Mouse (Mus musculus) yolk sac, embryonic 10.5 days (tissue): ENCODE measurements around the gene Tns1.

Source experiments
- DNase-seq: peaks from one replicate; pipeline ENCODE4 v3.0.0-alpha.2; 2017; ENCODE audit warnings: low spot score

Tns1 gene

DNA sequence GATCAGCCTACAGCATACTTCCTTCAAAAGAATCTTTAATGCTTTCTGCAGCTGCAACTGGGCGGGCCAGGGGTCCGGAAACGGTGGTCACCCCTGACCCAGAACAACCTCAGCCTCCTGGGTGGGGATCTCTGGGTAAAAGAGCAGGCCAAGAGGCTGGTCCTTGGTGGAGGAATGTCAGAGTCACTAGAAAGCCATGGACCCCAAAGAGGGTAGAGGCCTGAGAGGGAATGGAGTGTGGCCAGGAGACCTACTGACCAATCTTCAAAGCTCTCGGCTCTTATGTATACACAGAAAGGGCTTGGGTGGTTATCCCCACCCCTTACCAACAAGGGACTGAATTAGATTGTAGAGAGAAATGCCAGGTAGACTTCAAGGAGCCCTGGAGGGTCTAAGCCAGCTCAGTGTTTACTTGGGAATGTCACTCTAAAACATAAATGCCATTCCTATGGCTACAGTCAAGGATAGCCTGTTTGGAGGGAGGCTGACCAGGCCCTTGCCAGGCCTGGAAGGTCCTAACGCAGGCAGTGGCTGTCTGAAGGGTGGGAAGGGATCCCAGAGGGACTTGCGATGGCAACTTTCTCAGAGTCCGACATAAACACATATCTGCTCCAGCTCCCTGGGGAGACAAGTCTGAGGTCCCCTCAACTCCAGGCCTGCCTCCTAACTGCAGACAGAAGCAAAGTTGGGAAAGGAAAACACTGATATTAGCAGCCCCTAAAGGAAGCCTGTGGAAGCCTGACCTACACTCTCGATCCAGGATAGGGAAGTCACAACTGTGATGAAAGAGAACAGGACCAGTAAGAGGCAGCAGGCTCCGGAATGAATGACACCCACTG lies 92.3 kb downstream of the Tns1 start:
- DNase-seq, result no peak

DNA sequence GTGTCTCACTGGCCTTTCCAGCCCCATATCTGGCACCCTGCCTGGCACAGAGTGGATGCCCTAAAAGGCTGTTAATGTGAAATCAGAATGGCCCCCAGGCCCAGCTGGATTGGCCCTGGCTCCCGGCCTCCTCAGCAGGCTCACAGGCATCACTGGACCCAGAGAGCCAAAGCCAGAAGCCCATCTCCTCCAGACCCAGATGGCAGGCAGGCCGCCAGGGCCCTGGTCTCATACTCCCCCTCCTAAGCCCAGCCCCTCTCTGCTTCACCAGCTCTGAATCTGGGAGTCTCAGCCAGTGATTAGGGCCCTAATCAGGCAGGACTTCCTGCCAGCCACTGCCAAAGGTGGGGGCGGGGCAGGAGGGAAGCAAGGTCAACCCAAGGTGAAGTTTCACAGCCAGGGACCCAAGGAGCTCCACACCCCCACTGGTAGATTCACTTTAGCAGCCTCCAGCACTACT lies 93.3 kb downstream of the Tns1 start:
- DNase-seq, result peak; percentile 70

DNA sequence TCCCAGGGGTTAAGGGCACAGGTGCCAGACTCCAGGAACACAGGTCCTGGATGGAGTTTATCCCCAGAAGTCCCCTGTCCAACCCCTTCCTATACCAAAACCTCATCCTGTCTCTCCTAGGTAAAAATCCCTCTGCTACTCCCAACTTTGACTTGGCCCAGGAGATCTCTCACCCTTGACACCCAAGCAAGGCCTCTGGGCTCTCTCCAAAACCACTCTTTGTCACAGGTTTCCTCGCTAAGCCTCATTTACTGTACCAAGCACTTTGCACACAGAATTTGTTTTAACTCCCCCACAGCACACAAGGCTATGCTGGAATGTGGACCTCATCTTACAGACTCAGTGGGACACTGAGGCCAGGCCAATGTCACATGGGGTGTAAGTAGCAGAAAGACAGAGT lies 94.0 kb downstream of the Tns1 start:
- no peak for DNase-seq

DNA sequence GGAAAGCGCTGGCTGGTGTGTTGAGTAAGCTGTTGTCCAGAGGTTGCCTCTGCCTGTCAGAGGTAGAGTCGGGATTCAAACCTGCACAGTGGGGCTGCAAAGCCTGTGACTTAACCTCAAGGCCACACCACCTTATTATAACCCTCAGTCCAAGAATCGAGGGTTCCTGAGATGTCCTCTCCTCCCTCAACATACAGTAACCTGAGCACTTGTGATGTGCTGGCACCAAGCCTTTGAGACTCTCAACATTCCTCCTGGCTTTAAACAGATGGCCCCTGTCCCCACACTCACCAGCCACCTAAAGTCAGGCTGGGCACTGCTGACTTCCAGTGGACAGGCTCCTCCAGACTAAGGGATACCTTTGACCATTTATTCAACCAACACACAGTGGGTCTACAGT lies 94.6 kb downstream of the Tns1 start:
- DNase-seq, result no peak

DNA sequence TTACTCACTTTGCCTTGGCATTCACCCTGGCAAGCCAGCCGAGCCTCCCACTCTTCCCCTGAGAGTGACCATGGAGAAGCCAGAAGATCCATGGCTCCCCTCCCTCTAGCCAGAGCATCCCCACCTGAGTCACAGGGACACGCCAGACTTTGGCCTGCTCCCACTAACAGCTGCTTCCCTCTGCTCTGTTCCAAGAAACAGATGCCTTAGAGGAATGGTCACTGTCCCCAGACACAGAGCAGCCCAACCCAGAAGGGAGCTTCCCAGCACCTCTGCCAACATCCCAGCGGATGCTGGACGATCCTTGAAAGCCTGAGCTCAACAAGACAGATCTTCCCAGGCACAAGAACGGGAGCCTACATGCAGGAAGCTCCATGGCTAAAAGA lies 95.4 kb downstream of the Tns1 start:
- DNase-seq, result no peak

DNA sequence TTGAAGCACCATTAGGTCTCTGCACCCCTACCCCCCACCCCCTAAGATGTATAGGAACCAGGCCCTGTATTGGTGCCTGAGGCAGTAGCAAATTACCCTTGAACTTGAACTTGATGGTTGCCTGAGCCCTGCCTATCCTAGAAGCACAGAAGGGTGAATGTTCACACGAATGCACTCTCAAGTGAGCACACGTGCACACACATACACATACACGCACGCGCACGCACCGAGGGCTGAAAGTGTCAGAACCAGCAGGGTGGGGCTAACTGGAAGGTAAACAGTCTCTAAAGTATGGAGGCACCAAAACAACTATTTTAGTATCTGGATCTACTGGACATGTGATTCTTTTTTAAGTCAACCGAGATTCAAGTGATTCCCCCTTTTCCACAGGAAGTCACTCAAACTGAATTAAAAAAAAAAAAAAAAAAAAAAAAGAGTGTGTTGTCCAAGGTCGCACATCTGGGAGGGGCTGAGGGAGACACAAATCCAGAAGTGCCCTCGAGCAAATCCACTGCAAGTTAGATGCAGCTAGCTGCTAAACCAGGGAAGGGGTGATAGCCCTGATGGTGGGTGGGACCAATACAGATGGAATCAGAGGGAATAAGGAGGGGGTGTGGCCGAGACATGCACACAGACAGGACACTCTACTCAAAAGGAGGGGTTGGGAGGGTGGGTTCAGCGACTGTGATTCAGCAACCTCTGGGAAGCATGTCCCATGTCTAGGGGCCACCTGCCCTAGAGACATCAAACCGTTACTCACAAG lies 96.0 kb downstream of the Tns1 start:
- no peak for DNase-seq

DNA sequence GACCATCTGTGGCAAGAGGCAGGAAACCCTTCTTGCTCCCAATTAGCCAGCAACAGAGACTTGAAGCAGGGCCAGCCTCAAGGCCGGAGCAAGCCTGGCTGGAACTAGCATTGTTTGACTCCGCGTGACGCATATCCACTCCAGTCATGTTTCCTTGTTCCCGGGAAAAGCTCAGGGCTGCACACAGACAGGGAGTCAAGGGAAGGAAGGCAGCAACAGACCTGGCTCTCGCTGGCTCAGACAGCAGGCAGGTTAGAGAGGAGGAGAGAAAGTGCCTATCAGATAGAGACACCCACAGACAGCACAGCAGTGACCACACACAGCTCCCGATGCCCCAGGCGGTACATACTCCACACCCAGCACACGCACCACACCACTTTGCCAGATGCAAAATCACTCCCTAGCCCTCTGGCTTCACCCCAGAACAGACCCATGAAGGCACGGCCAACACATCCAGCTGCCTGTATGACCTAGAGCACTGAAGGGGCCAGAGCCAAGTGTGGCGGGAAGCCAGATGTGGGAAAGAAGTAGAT lies 96.6 kb downstream of the Tns1 start:
- DNase-seq, result no peak

DNA sequence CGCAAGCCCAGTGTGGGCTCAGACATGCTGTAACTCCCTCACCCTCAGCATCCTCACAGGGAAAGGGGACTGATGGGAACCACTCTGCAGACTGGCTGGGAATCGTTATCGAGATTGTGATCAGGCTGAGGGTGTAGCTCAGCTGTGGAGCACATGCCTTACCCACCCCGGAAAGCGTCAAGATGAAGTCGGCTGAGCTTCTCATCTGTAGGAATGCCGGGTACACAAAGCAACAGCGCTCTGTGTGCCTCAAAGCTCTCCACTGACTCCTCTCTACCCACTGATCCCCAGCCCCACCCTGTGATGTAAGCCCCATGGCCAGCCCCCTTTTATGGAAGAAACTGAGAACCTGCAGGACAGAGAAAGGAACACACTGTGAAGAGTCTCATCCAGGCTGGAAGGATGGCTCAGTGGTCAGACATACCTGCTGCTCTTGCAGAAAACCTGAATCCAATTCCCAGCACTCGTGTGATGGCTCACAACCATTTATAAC lies 97.5 kb downstream of the Tns1 start:
- DNase-seq, result no peak

DNA sequence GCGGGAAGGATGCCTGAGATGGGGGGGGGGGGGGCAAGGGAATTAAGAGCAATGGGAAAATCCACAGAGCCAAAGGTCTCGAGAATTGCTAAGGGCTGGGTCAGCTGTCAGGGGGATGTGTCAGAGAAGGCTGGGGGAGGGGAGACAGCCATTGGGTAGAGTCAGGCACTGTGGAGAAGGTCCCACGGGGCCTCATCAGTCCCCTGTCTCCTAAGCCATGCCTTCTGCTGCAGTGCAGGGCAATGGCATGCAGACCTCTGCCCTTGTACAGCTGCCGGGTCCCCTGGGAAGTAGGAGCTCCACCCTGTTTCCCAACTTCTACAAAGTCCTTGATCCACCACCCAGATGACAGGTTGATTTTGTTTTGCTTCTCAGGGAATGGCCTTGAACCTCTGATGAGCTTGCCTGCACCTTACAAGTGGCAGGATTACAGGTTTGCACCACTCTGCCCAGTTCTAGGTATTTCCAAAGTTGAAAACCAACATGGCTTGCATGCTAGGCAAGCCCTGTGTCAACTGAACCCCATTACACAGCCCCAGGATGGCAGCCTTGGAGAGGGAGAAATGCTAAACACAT lies 98.5 kb downstream of the Tns1 start:
- no peak for DNase-seq

DNA sequence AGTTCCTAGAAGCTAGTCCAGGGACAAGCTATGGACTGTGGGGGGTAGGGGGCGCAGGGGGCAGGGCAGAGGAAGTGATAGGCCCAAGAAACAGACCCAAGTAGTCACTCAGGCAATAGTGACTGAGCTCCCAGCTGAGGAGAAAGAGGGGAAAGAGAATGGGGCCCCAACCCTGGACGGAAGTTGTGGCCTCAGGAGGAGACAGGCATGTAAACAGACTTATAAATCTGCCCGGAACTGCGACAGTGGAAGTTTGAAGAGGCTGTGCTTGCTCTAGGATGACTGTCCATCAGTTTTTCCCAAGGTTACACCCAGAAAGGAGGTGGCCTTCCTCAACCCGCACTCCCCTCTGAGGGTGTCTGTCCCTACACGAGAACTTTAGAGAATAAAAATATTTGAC lies 99.0 kb downstream of the Tns1 start:
- DNase-seq, result no peak

DNA sequence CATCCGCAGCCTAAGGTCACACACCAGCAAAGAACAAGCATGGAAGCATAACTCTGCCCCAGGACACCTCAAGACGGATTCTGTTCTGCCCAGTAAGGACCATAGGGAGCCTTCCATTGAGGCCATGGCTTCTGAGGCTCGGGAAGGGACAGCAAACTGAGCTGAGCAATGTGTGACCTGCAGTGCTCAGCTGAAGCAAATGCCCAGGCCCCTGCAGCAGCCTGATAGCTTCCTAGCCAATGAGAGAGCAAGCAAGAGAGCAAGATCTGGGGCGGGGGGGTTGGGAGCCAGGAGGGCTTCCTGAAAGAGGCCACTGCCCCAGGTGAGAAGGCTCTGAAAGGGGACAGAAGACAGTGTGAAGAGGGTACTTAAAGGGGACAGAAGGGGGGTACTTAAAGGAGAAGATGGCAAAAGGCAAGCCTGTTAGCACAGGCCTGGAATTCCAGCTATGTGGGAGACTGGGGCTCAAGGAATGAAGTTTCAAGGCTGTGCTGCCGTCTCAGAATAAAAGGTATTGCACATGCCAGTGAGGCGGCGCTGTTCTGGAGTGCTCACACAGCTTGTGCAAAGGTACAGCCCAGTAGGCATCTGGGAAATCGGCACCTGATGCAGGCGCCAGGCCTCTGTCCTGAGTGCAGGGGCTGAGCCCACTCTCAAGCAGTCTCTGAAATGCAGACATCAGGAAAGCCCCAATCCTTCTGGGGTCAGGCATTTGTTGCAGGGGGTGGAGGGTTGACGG lies 99.6 kb downstream of the Tns1 start:
- no peak for DNase-seq

DNA sequence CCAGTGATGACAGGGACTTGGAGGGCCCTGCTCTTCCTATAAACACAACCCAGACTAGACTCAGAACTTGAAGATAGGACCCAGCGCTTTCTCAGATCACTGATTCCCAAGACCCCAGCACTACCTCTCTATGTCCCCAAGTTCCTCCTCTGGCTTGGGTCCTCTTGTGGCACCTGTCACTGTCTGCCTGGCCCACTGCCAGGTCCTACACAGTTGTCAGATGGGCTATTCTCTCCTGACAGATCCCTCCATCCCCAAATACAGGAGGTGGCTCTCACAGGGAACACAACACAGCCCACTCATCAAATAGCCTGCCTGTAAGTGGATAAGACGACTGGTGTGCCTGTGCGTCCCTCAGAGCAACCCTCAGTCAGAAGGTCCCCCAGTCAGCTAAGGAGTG lies 101.3 kb downstream of the Tns1 start:
- no peak for DNase-seq

DNA sequence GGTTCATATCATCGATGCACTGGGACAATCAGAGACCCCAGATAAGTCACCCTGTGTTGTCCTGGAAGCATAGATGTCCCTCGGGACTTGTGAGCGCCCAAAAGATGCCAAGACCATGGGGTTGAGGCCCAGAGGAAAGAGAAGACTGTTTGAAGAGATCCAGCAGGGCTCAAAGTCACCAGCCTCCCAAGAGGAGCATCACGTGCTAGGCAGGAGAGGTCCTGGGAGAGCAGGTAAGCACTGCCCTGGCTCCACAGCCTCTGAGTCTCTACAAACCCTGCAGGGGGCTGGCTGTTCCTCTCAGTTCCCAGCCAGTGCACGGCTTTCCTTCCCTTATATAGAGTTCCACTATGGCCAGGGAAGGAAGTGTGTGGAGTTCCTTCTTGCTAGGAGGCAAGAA lies 101.7 kb downstream of the Tns1 start:
- no peak for DNase-seq

DNA sequence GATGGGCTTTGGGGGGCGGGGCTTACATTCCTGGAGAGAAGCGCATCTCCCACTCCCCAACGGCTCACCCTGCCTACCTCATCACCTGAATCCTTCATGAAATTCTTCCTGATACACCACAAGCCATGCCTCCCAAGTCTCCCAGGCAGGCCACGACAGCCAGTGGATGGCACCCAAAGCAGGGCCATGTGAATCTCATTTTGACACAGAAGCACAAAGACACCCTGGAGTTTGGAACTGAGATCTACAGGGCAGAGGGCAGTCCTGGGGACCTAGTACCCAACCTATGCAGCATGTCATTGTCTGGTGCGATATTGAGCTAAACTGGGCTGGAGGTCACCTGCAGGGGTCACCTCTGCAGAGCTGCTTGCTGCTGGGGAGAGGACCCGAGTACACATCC lies 104.0 kb downstream of the Tns1 start:
- no peak for DNase-seq

DNA sequence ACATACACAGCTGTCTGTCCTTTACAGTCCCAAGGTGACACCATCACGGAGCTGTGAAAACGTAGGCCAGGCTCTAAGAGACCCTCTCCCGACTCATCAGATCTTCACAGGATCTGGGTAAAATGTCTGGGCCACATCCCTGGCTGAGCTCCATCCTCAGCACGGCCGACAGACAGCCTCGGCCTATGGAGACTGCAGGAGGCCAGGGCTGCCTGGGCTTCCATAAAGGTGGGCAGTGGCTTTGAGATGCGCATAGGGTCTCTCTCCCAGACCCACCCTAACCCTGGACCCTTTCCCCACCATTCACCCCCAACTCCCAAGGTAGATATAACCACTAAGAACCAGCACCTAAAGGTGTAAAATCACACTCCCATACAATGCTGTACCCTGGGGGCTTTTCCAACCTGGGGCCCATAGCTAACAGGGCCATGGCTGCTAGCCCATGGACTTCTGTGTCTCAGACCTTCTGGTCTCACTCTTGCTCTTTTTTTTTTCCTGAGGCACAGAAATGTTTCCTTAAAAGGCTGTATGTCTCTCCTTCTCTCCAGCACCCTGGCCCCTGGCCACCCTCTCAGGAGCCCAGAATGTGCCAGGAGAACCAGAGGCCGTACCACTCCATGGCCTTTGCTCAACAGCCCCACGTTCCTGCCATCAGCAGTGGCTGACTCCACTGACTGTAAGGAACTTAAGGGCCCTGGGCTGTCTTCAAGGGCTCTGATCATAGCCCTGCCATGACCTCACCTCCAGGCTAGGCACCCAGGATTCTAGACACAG lies 106.7 kb downstream of the Tns1 start:
- no peak for DNase-seq

DNA sequence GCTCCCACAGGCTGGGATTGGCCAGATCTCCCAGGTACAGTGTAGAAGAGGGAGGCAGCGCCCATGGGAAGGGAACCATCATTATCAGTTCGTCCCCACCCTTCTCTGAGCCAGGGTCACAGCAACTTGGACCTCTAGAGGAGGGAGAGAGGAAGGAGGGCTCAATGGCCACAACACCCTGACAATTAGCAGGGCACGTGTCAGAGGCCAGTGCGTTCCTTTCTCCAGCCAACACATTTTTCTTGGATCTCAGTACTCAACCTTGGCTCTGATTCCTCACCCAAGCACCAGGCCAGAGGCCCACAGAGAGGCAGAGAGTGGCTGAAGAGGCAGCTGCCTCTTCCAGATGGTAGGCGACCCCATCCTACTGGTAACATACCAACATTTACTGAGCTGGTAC lies 107.6 kb downstream of the Tns1 start:
- no peak for DNase-seq

DNA sequence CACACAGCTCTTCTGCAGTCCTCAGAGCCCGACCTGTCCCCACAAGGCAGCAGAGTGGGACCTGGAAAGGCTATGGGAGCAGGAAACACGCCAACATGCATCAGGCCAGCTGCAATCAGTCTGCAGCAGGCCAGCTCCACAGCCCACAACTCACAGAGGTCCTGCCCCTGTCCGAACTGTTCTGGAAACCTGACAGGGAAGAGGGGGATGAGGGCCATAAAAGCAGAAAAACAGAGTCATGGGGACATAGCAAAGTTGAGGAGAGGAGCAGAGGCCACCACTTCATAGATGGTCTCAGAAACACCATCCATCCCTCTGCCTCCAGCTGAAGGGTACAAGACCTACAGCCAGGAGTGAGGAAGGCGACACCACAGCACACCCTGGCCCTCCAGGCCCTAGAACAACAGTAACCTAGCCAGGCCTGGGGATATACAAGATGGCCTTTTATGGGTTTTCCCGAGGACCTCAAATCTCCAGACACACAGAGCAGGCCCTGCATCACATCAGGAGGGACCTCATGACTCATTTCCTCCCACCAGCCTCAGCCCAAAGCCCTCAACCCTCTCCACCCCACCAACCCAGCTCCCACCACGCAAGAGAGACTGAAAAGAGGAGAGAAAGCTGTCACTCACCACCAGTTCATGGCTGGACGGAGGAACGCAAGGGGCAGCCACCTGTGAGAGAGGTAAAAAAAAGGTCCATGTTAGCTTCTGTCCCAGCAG lies 108.6 kb downstream of the Tns1 start:
- DNase-seq, result no peak

DNA sequence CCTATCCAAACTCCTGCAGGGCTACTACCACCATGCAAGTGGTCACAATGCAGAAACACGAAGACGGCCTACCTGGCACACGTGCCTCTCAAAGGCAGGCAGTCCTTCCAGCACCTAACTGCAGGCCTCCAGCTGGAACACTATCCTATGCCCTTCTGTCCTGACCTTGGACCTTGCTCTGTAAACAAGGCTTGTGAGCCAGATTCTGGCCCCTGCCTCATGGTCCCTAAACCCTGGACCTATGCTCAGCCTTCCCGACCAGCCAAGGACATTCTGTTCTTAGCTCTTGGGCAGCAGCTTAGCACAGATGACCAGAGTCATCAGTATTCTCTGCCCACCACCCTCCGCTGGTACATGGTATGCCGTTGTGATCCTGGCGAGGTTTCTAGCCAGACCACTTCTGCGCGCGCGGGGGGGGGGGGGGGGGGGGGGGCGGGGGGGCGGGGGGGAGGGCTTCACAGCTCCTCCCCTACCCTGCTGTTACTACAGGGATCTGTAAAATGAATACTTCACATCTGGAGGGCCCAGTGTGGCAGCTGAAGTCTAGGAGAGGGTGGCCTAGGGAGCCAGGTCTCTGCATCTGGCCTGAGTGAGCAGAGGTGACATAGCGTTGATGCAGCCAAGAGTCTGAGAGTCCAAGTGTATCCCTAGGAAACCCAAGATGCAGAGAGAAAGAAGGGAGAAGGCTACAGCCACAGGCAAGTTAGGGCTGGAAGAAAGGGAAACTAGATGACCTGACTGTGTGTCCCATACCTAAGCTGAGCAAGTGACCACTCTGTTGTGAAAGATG lies 109.5 kb downstream of the Tns1 start:
- DNase-seq, result no peak

DNA sequence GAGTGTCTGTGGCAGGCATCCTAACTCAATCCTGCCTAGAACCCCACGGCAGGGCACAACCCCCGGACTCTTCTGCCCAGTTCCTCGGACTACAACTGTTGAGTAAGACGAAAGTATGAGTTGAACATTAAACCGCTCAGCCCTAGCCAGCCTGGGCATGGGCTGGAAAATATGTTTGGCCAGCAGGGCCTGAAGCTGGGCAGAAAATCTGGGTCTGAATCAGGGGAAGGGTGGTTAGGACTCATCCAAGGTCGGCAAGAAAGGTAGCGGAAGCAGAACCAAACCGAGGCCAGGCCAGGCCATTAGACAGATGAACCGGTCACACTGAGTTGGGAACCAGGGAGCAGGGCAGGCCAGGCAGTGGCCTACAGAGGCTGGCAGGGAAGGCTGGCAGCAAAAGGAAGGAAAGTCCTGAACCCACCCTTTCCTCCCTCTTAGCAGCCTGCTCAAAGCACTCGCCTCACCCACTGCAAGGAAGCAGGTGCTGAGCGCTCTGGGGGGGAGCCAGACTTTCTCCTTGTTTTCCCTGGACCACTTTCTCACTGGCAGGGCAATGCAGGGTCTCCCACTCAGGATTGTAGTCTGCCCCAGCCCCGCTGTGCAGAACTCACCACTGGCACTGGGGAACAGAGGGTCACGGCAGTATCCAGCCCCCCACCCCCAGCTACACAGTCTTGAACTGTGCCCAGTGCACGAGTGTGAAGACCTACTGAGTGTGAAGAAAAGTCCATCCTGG lies 110.8 kb downstream of the Tns1 start:
- DNase-seq, result no peak
